Mouse (Mus musculus) cortical plate, adult 2 months (tissue): ENCODE measurements around the gene Fcnb.

Experiments
- CTCF ChIP-seq: fragments of 200-500 bp; IDR thresholded peaks from 2 replicates; pipeline ENCODE4 v1.5.1; 2011; ENCODE audit warnings: mild to moderate bottlenecking, control low read depth, low read length; ENCODE audit not compliant: insufficient read depth; ENCODE audit errors: extremely low read depth
- POLR2A ChIP-seq: fragments of 200-500 bp; IDR thresholded peaks from 2 replicates; pipeline ENCODE4 v1.6.1; 2011; ENCODE audit warnings: mild to moderate bottlenecking, low read length, control low read depth; ENCODE audit not compliant: insufficient read depth; ENCODE audit errors: extremely low read depth

DNA sequence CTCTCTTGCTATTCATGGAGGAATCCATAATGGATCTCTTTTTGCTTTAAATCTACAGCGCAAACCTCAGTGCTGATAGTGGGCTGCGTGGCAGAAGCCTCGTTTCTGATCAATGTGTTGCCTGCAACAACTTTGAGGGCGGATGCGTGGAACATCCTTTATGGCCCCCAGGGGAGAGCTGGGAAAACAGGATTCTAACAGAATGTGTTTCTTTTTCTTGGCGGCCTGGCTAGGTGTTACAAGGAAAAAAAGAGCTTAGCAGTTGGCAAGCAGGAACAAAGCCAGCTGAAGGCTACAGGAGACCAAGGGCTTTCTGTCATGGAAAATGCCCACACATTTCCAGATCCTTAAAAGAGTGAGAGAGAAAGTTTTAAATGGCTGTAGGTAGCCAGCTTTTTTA lies 17.5 kb downstream of the Fcnb start:
- TF ChIP-seq CTCF (no peak), POLR2A (no peak)
